Mouse (Mus musculus) liver, embryonic 14.5 days (tissue): ENCODE measurements at regions not wholly inside any gene's neighbourhood (a gene's known extent, or its start where the extent isn't known, plus 50 kb on each side); places are given as distances from the start of the nearest gene placed in this dataset.
A peak's percentile ranks its signal among the peaks of the same experiment; 100 is the strongest.

Experiments
- ATAC-seq: fragments of 200-750 bp; cut with Nextera tagmentation; 2 replicates; pipeline ENCODE4 v1.8.0; 2017; ENCODE audit warnings: moderate number of reproducible peaks, mild to moderate bottlenecking, moderate library complexity; ENCODE audit not compliant: insufficient read depth
- DNase-seq, 3 experiments: peaks; one replicate each; pipeline ENCODE4 v3.0.0-alpha.2; 2012 to 2013; ENCODE audit warnings: low read depth in 3 of 3, low spot score in 3 of 3
- H3K27ac ChIP-seq: fragments of 300-500 bp; sonication (generic); 2 replicates; pipeline ENCODE4 v1.5.1; 2014; ENCODE audit warnings: moderate library complexity, mild to moderate bottlenecking, control low read depth, inconsistent platforms
- H3K27me3 ChIP-seq: fragments of 300-500 bp; sonication (generic); 2 replicates; pipeline ENCODE4 v1.6.1; 2014; ENCODE audit warnings: mild to moderate bottlenecking, low read length, moderate library complexity; ENCODE audit not compliant: control insufficient read depth, insufficient read depth
- H3K36me3 ChIP-seq: fragments of 300-500 bp; sonication (generic); replicated peaks from 2 replicates; pipeline ENCODE4 v1.6.1; 2014; ENCODE audit warnings: low read depth; ENCODE audit not compliant: control insufficient read depth, insufficient read depth
- H3K4me1 ChIP-seq, 2 experiments: fragments of 200-500 bp in 1 of 2; fragments of 300-500 bp in 1 of 2; sonication (generic) in 1 of 2; replicated peaks; 2 replicates each; pipeline ENCODE4 v1.6.1; 2012 to 2014; ENCODE audit warnings: antibody characterized with exemption in 1 of 2, inconsistent platforms in 1 of 2, low read length in 1 of 2; ENCODE audit not compliant: control insufficient read depth in 2 of 2, insufficient read depth in 2 of 2
- H3K4me2 ChIP-seq: fragments of 300-500 bp; sonication (generic); 2 replicates; pipeline ENCODE4 v1.6.1; 2014; ENCODE audit warnings: low read depth, mild to moderate bottlenecking, control low read depth, moderate library complexity
- H3K4me3 ChIP-seq, 2 experiments: fragments of 200-500 bp in 1 of 2; fragments of 300-500 bp in 1 of 2; sonication (generic) in 1 of 2; 2 replicates each; pipeline ENCODE4 v1.5.1; 2012 to 2014; ENCODE audit warnings: low read depth in 2 of 2, low read length in 2 of 2, mild to moderate bottlenecking in 2 of 2, control low read depth in 1 of 2, inconsistent platforms in 1 of 2, moderate library complexity in 1 of 2; ENCODE audit not compliant: insufficient read depth in 1 of 2
- H3K9ac ChIP-seq: fragments of 300-500 bp; sonication (generic); replicated peaks from 2 replicates; pipeline ENCODE4 v1.6.1; 2014; ENCODE audit warnings: mild to moderate bottlenecking, control low read depth, moderate library complexity
- H3K9me3 ChIP-seq: fragments of 300-500 bp; sonication (generic); 2 replicates; pipeline ENCODE4 v1.6.1; 2016; ENCODE audit warnings: low read length, mixed read lengths; ENCODE audit not compliant: control insufficient read depth
- CTCF ChIP-seq: IDR thresholded peaks from 2 replicates; pipeline ENCODE4 v1.5.1; 2016; ENCODE audit warnings: antibody characterized with exemption, low read depth, control low read depth
- EP300 ChIP-seq: IDR thresholded peaks from 2 replicates; pipeline ENCODE4 v1.6.1; 2016; ENCODE audit warnings: antibody characterized with exemption, low read depth
- WGBS: fragments of 180-500 bp; shearing (Covaris S2); extraction: QIAGEN DNeasy Blood & Tissue Kit; methylation state at CpG from one replicate; pipeline ENCODE4 v1.1.7; 2014; ENCODE audit not compliant: insufficient replicate concordance; 5-methylcytosine and 5-hydroxymethylcytosine counted together

DNA sequence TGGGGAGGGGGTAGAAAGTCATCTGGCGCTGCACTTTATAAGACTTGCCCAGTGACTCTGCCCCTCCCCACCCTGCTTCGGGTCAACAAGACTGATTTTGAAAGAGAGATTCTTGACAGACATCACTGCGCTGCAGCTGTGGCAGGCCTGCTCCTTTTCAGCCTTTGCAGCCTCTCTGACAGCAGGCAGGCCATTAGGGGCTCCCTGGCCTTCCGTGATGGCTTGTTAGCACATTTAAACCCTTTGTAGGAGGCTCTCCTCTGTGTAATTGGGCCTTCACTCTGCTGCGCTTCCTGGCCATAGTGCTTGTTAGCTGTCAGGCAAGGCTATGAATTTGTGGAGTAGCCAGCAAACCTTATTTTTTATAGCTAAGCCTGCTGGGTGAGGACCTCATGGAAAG, 232.3 kb upstream of the Wscd1 start:
- Histone ChIP-seq H3K27ac (no peak overlapping the region), H3K4me3 (no peak overlapping the region), H3K36me3 (no peaks in the 10 kb centered on the region), H3K9ac (no peak overlapping the region), H3K4me1 (no peaks in the 10 kb centered on the region), H3K9me3 (no peaks in the 10 kb centered on the region), H3K4me2 (no peak overlapping the region), H3K27me3 (no peaks in the 10 kb centered on the region)
- ATAC-seq (no peak), DNase-seq (no peak)
- TF ChIP-seq CTCF (no peak), EP300 (no peak)
- 36% methylated on average over 5 of the region's 5 CpGs for WGBS

- ATAC-seq = no peak
- Histone ChIP-seq H3K27ac (no peak overlapping the region), H3K9ac (no peak overlapping the region), H3K4me3 (no peak overlapping the region), H3K4me2 (no peak overlapping the region), H3K9me3 (no peaks in the 10 kb centered on the region), H3K27me3 (no peaks in the 10 kb centered on the region), H3K36me3 (no peaks in the 10 kb centered on the region), H3K4me1 (no peaks in the 10 kb centered on the region)
- WGBS = 68% methylated on average over 2 of the region's 2 CpGs
- DNase-seq = no peak
- TF ChIP-seq CTCF (no peak), EP300 (no peak)
These were observed 222.0 kb upstream of the Wscd1 start for GRCm38 (mm10) chr11:71527691-71528090.

DNA sequence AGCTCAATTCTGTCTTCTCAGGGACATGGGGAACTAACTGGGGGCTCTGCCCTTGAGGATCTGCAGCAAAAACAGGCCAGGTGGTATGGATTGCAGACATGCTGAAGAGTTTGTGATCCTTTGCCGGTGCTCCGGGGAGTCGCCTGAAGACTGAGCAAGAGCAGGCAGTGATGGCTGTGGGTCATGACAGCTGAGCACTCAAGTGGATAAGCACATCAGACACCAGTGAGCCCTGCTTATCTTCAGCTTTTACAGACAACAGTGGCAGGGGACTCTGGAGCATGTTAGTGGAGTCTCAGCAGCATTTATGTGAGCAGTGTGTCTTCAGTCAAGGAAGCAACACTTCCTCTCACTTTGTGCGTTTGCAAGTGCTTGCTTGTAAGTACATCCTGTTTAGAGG, 221.1 kb upstream of the Wscd1 start:
- no peaks in the 10 kb centered on the region for H3K27me3 ChIP-seq
- H3K9me3 ChIP-seq = no peaks in the 10 kb centered on the region
- no peak overlapping the region for H3K27ac ChIP-seq
- no peaks in the 10 kb centered on the region for H3K36me3 ChIP-seq
- WGBS = 66% methylated on average over 4 of the region's 4 CpGs
- H3K9ac ChIP-seq = no peak overlapping the region
- TF ChIP-seq CTCF (no peak), EP300 (no peak)
- no peak overlapping the region for H3K4me3 ChIP-seq
- no peaks in the 10 kb centered on the region for H3K4me1 ChIP-seq
- no peak for DNase-seq
- ATAC-seq = no peak
- no peak overlapping the region for H3K4me2 ChIP-seq

DNA sequence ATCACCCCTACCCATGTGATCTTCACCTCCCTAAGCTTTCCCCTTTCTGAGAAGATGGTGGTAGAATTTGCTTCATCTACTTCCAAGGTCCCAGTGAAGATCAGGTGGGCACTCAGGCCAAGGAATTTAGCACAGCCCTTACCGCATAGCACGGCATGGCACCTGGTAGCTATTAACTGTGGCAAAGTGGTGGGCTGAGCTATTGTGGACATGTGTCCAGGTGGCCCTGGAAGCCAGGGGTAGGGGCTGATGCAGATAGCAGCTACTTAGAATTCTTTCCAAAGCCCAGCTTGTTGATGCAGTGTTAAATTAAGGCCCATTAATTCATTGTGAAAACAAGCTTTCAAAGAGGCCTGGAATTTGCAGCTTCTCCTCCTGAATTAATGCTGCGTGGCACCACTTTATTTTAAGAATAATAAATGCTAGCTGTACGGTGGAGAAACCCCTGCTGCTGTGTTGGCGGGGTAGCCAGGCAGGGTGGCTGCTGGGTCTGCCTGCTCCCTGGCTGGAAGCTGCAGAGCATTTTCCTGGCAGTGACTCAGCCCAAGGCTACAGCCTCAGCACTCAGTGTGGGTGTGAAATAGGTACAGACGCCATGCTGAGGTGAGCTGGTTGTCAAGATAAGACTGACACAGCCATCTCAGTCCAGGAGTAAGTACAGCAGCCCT, 208.4 kb upstream of the Wscd1 start:
- TF ChIP-seq EP300 (no peak), CTCF (no peak)
- H3K4me3 ChIP-seq = no peak overlapping the region
- no peak for ATAC-seq
- H3K27ac ChIP-seq = no peak overlapping the region
- no peak overlapping the region for H3K4me2 ChIP-seq
- no peaks in the 10 kb centered on the region for H3K4me1 ChIP-seq
- no peak for DNase-seq
- H3K27me3 ChIP-seq = no peaks in the 10 kb centered on the region
- 47% methylated on average over 6 of the region's 6 CpGs for WGBS
- no peaks in the 10 kb centered on the region for H3K36me3 ChIP-seq
- H3K9me3 ChIP-seq = no peaks in the 10 kb centered on the region
- H3K9ac ChIP-seq = no peak overlapping the region

GRCm38 (mm10) chr11:71557412-71557811, 192.3 kb upstream of the Wscd1 start:
- WGBS = 62% methylated on average over 3 of the region's 3 CpGs
- DNase-seq (no peak), ATAC-seq (no peak)
- Histone ChIP-seq H3K9me3 (no peaks in the 10 kb centered on the region), H3K4me3 (no peak overlapping the region), H3K27me3 (no peaks in the 10 kb centered on the region), H3K36me3 (no peaks in the 10 kb centered on the region), H3K4me2 (no peak overlapping the region), H3K4me1 (no peaks in the 10 kb centered on the region), H3K27ac (no peak overlapping the region), H3K9ac (no peak overlapping the region)
- TF ChIP-seq EP300 (no peak), CTCF (peak; percentile 34)
